Mouse (Mus musculus) heart, adult 2 months (tissue): ENCODE data around the gene Slc6a1.

ENCODE experiments used
- CTCF ChIP-seq: fragments of 200-600 bp; IDR thresholded peaks from 2 replicates; pipeline ENCODE4 v1.8.1; 2022; ENCODE audit warnings: antibody characterized with exemption, mild to moderate bottlenecking, moderate library complexity
- EP300 ChIP-seq: fragments of 200-500 bp; IDR thresholded peaks from 2 replicates; pipeline ENCODE4 v1.6.1; 2011; ENCODE audit warnings: low read depth, low read length, control low read depth; ENCODE audit not compliant: insufficient read depth
- POLR2A ChIP-seq: fragments of 200-500 bp; IDR thresholded peaks from 2 replicates; pipeline ENCODE4 v1.6.1; 2011; ENCODE audit warnings: mild to moderate bottlenecking, low read depth, low read length, control low read depth; ENCODE audit not compliant: insufficient read depth

DNA sequence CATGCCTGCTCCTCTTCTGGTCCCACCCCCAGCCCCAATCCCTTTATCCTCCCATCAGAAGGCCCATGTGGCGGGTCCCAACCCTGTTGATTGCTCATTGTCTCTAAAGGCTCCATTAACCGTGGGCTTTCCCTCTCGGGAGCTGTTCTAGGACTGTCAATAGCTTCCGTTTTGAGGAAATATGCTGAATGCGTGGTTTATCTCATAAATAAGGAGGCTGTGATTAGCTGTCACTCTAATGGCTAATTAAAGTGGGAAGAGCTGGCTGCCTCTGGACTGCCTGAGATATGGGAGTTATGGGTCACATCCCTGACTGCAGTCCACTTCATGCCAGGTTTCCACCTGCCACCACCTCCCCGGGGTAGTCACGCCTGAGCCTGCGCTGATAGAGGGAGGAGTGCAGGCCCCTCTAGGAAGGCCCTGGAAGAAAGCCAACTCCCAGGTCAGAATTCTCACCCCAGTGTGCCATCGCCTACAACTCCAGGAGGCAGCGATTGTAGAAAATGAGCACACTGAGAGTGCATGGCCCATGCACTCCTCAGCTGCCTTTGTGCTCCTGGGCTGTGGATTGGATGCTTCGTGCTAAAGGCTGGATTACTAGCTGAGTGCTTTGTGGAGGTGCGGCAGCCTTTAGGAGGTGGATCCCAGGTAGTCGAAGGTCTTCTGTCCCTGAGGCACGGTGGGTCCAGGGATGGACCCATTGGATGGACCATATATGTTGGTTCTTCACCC lies 8.3 kb upstream of the Slc6a1 start:
- TF ChIP-seq POLR2A (no peak), CTCF (no peak), EP300 (no peak)
